Mouse (Mus musculus): ENCODE measurements at regions not wholly inside any gene's neighbourhood (a gene's known extent, or its start where the extent isn't known, plus 50 kb on each side); places are given as distances from the start of the nearest gene placed in this dataset.

DNA sequence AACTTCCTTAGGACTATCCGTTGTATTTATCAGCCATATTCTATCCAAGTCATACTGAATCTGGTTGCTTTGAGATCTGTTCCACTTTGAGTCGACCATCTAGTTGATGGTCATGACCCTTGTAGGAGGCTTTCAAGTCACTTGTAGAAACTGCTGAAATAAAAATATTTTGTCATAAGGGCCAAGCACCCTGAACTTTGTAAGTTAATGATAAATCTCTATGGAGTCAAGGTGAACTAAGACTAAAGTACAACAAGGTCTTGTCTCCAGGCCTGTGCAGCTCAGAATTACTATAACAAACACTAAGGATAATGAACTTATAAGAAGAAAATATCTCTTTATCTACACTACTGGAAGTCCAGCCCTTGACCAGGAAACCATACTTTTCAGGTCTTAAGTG, 193.8 kb upstream of the Plxna2 start:
- TF ChIP-seq CTCF (IDR thresholded peaks at IDR 0.05; ENCODE audit: extremely low read depth, insufficient read depth, insufficient read length, insufficient replicate concordance), result no peak
- TF ChIP-seq POLR2A (IDR thresholded peaks at IDR 0.05; ENCODE audit: low read depth, low read length), result no peak
